Mouse (Mus musculus) thymus, adult 2 months (tissue): Measurements from ENCODE around the gene Psmd11. TPM values are rescaled to one million over a fixed set of nuclear protein-coding genes. Genes with fewer than 3 reads are reported as not detected.
"Not testable (repeated sequence)": the region's sequence is repeated elsewhere in the genome, so short reads cannot be mapped to it uniquely, and the experiment has no call there.

Experiments
- DNase-seq: peaks from one replicate; pipeline ENCODE4 v3.0.0; 2021
- H3K27ac ChIP-seq: fragments of 200-500 bp; 2 replicates; pipeline ENCODE4 v1.5.1; 2012; ENCODE audit warnings: low read length, control low read depth; ENCODE audit not compliant: control insufficient read depth, insufficient read depth
- H3K27me3 ChIP-seq: fragments of 200-500 bp; 2 replicates; pipeline ENCODE4 v1.6.1; 2012; ENCODE audit warnings: mild to moderate bottlenecking, low read length, moderate library complexity, mixed read lengths; ENCODE audit not compliant: control insufficient read depth, insufficient read depth
- H3K36me3 ChIP-seq: fragments of 200-500 bp; 2 replicates; pipeline ENCODE4 v1.6.1; 2012; ENCODE audit warnings: mild to moderate bottlenecking, low read length, moderate library complexity; ENCODE audit not compliant: control insufficient read depth, insufficient read depth
- H3K4me1 ChIP-seq: fragments of 200-500 bp; replicated peaks from 2 replicates; pipeline ENCODE4 v1.6.1; 2012; ENCODE audit warnings: low read length; ENCODE audit not compliant: control insufficient read depth, insufficient read depth
- H3K4me3 ChIP-seq: fragments of 200-500 bp; 2 replicates; pipeline ENCODE4 v1.5.1; 2012; ENCODE audit warnings: mild to moderate bottlenecking, low read length, control low read depth, moderate library complexity; ENCODE audit not compliant: control insufficient read depth, insufficient read depth
- CTCF ChIP-seq: fragments of 200-500 bp; IDR thresholded peaks from 2 replicates; pipeline ENCODE4 v1.5.1; 2012; ENCODE audit warnings: mild to moderate bottlenecking, control low read depth, low read length, moderate library complexity, borderline replicate concordance; ENCODE audit not compliant: control insufficient read depth, poor library complexity, insufficient read depth; ENCODE audit errors: extremely low read depth
- POLR2A ChIP-seq: fragments of 200-500 bp; IDR thresholded peaks from 2 replicates; pipeline ENCODE4 v1.6.1; 2012; ENCODE audit warnings: mild to moderate bottlenecking, low read length, control low read depth, moderate library complexity; ENCODE audit not compliant: control insufficient read depth, poor library complexity, insufficient read depth; ENCODE audit errors: extremely low read depth
- WGBS: fragments of 180-500 bp; shearing (Covaris S2); methylation state at CpG from one replicate; pipeline ENCODE4 v1.1.7; 2018; 5-methylcytosine and 5-hydroxymethylcytosine counted together
- polyA plus RNA-seq: library from polyadenylated mRNA; depleted of rRNA; stranded (reverse); fragments of >200 nt; gene quantifications from 2 replicates; pipeline ENCODE4 v1.2.3, GENCODE M21; 2012

Gene Psmd11
- polyA plus RNA-seq, 1 experiment = 71.7 TPM

DNA sequence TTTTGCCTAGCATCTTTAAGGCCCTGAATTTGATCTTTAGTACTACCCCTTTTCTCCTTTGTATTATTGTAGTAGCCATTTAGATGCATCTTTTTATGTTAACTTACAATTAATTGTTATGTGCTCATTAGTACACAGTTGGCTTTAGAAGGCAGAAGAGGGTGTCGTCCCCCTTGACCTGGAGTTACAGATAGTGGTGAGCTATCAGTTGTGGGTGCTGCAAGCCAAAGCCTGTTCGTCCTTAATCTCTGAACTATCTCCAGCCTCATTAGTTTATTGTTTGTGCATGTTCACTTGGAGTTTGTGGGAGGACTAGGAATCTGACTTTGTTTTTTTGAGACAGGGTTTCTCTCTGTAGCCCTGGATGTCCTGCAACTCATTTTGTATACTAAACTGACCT, 41.6 kb upstream of the Psmd11 start:
- 83% methylated on average over 2 of the region's 2 CpGs for whole genome bisulfite sequencing
- Histone ChIP-seq H3K27ac (no peak overlapping the region), H3K36me3 (peaks cover 56% of the 10 kb centered on the region), H3K4me1 (peaks cover 9% of the 10 kb centered on the region), H3K27me3 (no peaks in the 10 kb centered on the region), H3K4me3 (no peak overlapping the region)
- TF ChIP-seq CTCF (no peak), POLR2A (no peak)
- no peak for DNase-seq

DNA sequence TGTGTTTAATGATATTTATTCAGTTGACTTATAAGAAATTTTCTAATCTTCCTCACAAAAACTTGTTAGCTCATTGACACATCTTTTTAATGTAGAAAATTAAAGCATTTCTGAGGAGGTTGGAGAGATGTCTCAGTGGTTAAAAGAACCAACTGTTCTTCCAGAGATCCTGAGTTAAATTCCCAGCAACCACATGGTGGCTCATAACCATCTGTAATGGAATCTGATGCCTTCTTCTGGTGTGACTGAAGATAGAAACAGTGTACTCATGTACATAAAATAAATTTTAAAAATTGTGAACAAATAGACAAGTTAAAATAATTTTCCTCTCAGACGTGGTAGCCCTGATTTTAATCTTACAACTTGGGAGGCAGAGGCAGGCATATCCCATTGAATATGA, 38.5 kb upstream of the Psmd11 start:
- Histone ChIP-seq H3K4me1 (peaks cover 6% of the 10 kb centered on the region), H3K27ac (no peak overlapping the region), H3K4me3 (no peak overlapping the region), H3K27me3 (no peaks in the 10 kb centered on the region), H3K36me3 (peaks cover 83% of the 10 kb centered on the region)
- DNase-seq = no peak
- WGBS = 93% methylated on average over 1 of the region's 1 CpGs
- TF ChIP-seq CTCF (no peak), POLR2A (no peak)

DNA sequence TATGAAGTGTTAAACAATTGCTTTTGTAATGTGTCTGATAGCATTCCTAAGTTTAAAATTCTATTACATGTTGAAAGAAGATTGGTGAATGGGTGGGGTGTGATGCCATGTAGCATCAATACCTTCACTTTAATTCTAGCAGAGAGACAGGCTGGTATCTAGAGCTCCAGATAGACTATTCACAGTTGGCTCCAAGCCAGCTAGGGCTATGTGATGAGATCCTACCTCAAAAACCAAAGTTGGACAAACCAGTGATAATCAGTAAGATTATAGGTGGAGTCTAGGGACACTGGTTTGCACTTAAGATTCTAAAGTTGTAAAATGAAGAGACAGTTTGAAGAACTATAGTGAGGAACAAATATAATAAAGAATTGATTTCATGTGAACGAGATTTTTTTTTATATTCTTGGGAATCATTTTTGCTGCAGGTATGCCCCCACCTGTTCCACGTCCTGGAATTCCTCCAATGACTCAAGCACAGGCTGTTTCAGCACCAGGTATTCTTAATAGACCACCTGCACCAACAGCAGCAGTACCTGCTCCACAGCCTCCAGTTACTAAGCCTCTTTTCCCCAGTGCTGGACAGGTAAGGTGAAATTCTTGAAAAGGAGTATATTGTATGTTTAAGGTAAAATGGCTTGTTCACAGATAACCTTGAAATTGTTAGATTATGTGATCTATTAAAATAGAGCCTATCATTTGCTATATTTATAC, 36.9 kb upstream of the Psmd11 start:
- DNase-seq = no peak
- Histone ChIP-seq H3K27ac (no peak overlapping the region), H3K27me3 (no peaks in the 10 kb centered on the region), H3K4me3 (no peak overlapping the region), H3K36me3 (peaks cover 94% of the 10 kb centered on the region), H3K4me1 (peaks cover 2% of the 10 kb centered on the region; the same call in 1 of the 2 replicates)
- TF ChIP-seq CTCF (no peak), POLR2A (no peak)
- 92% methylated on average over 2 of the region's 2 CpGs for WGBS

DNA sequence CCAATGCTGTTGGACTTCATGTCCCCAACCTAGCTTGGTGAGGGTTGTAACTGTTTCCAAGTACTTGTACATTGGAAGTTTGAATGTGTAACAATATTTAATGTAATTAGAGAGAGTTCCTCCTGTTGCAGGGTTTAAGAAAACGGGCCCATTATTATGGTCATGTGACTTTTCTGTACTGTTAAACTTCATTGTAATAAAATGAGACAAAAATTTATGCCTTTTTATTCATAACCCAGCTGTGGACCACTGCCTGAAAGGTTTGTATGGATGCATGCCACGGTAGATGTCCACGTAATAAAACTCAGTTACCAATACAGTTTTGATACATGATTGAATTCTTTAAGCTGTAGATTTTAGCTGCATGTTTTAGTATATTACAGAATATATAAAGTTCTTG, 32.5 kb upstream of the Psmd11 start:
- TF ChIP-seq CTCF (no peak), POLR2A (no peak)
- no peak overlapping the region for H3K27ac ChIP-seq
- no peak overlapping the region for H3K4me3 ChIP-seq
- WGBS = 95% methylated on average over 3 of the region's 3 CpGs
- H3K36me3 ChIP-seq = peaks cover 94% of the 10 kb centered on the region
- no peaks in the 10 kb centered on the region for H3K4me1 ChIP-seq
- H3K27me3 ChIP-seq = no peaks in the 10 kb centered on the region
- no peak for DNase-seq

DNA sequence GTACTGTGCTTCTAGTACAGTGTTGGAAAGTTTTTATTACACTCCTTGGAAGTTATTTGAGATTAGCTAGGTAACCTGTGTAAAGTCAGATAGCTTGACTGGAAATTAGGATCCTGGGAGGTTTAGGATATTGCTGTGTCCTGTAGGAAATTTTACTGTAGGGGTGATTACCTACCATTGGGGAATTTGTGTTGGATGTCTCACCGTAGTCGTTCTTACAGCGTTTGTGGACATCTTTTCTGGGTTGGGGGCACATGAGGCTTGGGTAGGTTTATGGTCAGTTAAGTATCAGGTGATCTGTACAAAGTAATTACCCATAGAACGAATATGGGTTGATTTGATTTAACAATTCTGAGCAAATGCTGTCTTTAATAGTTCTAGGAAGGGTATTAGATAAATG, 31.8 kb upstream of the Psmd11 start:
- no peaks in the 10 kb centered on the region for H3K27me3 ChIP-seq
- H3K4me1 ChIP-seq = no peaks in the 10 kb centered on the region
- no peak overlapping the region for H3K27ac ChIP-seq
- 96% methylated on average over 4 of the region's 4 CpGs for WGBS
- H3K4me3 ChIP-seq = no peak overlapping the region
- no peak for DNase-seq
- H3K36me3 ChIP-seq = peaks cover 91% of the 10 kb centered on the region
- TF ChIP-seq POLR2A = no peak
- TF ChIP-seq CTCF = no peak

DNA sequence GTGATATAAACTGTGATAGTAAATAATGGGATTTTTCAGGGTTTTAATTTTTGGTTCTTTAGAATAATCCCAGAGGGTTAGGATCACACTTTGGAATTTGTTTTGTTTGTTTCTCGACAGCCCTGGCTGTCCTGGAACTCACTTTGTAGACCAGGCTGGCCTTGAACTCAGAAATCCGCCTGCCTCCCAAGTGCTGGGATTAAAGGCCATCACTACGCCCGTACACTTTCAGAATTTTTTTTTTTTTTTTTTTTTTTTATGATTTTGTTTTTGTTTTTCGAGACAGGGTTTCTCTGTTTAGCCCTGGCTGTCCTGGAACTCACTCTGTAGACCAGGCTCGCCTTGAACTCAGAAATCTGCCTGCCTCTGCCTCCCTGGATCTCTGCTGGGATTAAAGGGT, 20.5 kb upstream of the Psmd11 start:
- H3K27ac ChIP-seq, H3K4me3 ChIP-seq, H3K4me1 ChIP-seq, H3K27me3 ChIP-seq, DNase-seq: not testable (repeated sequence)
- WGBS = 96% methylated on average over 6 of the region's 6 CpGs
- H3K36me3 ChIP-seq = peaks cover 44% of the 10 kb centered on the region

DNA sequence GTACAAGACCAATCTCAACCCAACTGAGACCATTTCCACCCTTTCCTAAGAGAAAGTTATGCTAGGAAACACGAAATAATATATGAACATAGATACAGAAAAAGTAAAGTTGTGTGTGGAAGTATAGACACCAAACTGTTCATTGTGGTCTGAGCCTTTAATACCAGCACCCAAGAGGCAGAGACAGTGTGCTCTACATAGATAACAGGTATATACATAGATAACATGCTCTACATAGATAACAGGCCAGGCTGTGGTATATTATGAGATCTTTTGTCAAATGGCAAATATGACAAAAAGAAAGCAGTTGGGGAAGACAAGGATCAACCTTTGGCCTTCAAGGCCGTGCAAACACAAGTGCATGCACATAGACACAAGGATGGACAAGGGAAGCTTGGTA, 18.0 kb upstream of the Psmd11 start:
- peaks cover 29% of the 10 kb centered on the region for H3K36me3 ChIP-seq
- no peaks in the 10 kb centered on the region for H3K27me3 ChIP-seq
- DNase-seq = no peak
- TF ChIP-seq CTCF (no peak), POLR2A (no peak)
- 98% methylated on average over 2 of the region's 2 CpGs for WGBS
- no peak overlapping the region for H3K27ac ChIP-seq
- no peaks in the 10 kb centered on the region for H3K4me1 ChIP-seq
- H3K4me3 ChIP-seq = no peak overlapping the region
